Mouse (Mus musculus) stomach, postnatal 0 days (tissue): ENCODE results near the gene Mpdz.

Experiments
- CTCF ChIP-seq: IDR thresholded peaks from 2 replicates; pipeline ENCODE4 v1.5.1; 2016; ENCODE audit warnings: antibody characterized with exemption, low read depth, mild to moderate bottlenecking, moderate library complexity
- EP300 ChIP-seq: optimal IDR thresholded peaks from 2 replicates; pipeline ENCODE3; 2016; ENCODE audit warnings: antibody characterized with exemption

DNA sequence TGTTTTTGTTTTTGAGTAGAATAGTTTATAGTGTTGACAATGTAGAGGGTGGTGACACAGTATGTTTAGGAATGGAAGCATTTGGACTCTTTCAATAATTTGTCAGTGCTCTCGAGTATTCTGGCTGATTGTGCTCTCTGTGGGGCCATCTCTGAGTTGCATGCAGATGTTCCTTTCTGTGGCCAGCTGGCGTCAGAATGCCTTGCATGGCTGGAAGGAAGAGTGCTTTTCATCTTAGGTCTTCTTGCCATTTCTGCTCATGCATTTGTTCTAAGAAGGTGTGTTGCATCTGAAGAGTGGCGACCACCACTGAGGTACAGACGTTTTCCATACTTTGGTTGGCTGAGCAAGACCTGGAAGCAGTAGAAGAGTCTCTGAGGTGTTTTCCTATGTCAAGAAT is 24.2 kb upstream of the Mpdz start:
- TF ChIP-seq EP300, result no peak
- no peak for TF ChIP-seq CTCF
